Mouse (Mus musculus) stomach, embryonic 16.5 days (tissue): ENCODE measurements at regions not wholly inside any gene's neighbourhood (a gene's known extent, or its start where the extent isn't known, plus 50 kb on each side); places are given as distances from the start of the nearest gene placed in this dataset.

Source experiments
- ATAC-seq: fragments of 200-750 bp; cut with Nextera tagmentation; 2 replicates; pipeline ENCODE4 v1.8.0; 2017; ENCODE audit warnings: moderate number of reproducible peaks, moderate TSS enrichment; ENCODE audit not compliant: insufficient read depth, low FRiP score
- H3K27ac ChIP-seq: fragments of 300-500 bp; sonication (generic); 2 replicates; pipeline ENCODE4 v1.5.1; 2014; ENCODE audit warnings: low read length
- H3K27me3 ChIP-seq: fragments of 300-500 bp; sonication (generic); 2 replicates; pipeline ENCODE4 v1.6.1; 2014; ENCODE audit warnings: low read length, control low read depth, mixed read lengths; ENCODE audit not compliant: control insufficient read depth, insufficient read depth
- H3K36me3 ChIP-seq: fragments of 300-500 bp; sonication (generic); 2 replicates; pipeline ENCODE4 v1.6.1; 2014; ENCODE audit warnings: low read length; ENCODE audit not compliant: control insufficient read depth, insufficient read depth
- H3K4me1 ChIP-seq: fragments of 300-500 bp; sonication (generic); 2 replicates; pipeline ENCODE4 v1.6.1; 2014; ENCODE audit warnings: low read length, control low read depth, mixed read lengths; ENCODE audit not compliant: control insufficient read depth, insufficient read depth
- H3K4me2 ChIP-seq: fragments of 300-500 bp; sonication (generic); 2 replicates; pipeline ENCODE4 v1.6.1; 2014; ENCODE audit warnings: low read depth, low read length, mixed read lengths
- H3K4me3 ChIP-seq: fragments of 300-500 bp; sonication (generic); replicated peaks from 2 replicates; pipeline ENCODE4 v1.5.1; 2014; ENCODE audit warnings: mild to moderate bottlenecking, low read length
- H3K9ac ChIP-seq: fragments of 300-500 bp; sonication (generic); 2 replicates; pipeline ENCODE4 v1.6.1; 2014; ENCODE audit warnings: low read length
- H3K9me3 ChIP-seq: fragments of 300-500 bp; sonication (generic); replicated peaks from 2 replicates; pipeline ENCODE4 v1.6.1; 2016; ENCODE audit warnings: low read length, control low read depth; ENCODE audit not compliant: control insufficient read depth
- WGBS: fragments of 180-500 bp; shearing (Covaris S2); extraction: QIAGEN DNeasy Blood & Tissue Kit; methylation state at CpG from one replicate; pipeline ENCODE4 v1.1.7; 2014; 5-methylcytosine and 5-hydroxymethylcytosine counted together

- Histone ChIP-seq H3K4me3 (no peak overlapping the region), H3K9me3 (no peaks in the 10 kb centered on the region), H3K27ac (no peak overlapping the region), H3K4me2 (no peak overlapping the region), H3K4me1 (no peaks in the 10 kb centered on the region), H3K36me3 (no peaks in the 10 kb centered on the region), H3K9ac (no peak overlapping the region), H3K27me3 (no peaks in the 10 kb centered on the region)
- ATAC-seq: no peak
- WGBS: 83% methylated on average over 9 of the region's 9 CpGs
Observed at GRCm38 (mm10) chr1:151125028-151125659, 57.2 kb upstream of the Gm47985 start.

GRCm38 (mm10) chr1:151125764-151126485 is 56.4 kb upstream of the Gm47985 start:
- no peaks in the 10 kb centered on the region for H3K27me3 ChIP-seq
- H3K36me3 ChIP-seq: no peaks in the 10 kb centered on the region
- H3K9me3 ChIP-seq: no peaks in the 10 kb centered on the region
- H3K4me1 ChIP-seq: no peaks in the 10 kb centered on the region
- no peak overlapping the region for H3K27ac ChIP-seq
- no peak overlapping the region for H3K9ac ChIP-seq
- ATAC-seq: no peak
- H3K4me3 ChIP-seq: no peak overlapping the region
- WGBS: 64% methylated on average over 3 of the region's 3 CpGs
- no peak overlapping the region for H3K4me2 ChIP-seq

GRCm38 (mm10) chr1:151126756-151127155 is 55.6 kb upstream of the Gm47985 start:
- H3K9ac ChIP-seq: no peak overlapping the region
- no peak overlapping the region for H3K27ac ChIP-seq
- H3K4me2 ChIP-seq: no peak overlapping the region
- ATAC-seq: no peak
- no peaks in the 10 kb centered on the region for H3K27me3 ChIP-seq
- H3K4me1 ChIP-seq: no peaks in the 10 kb centered on the region
- 57% methylated on average over 1 of the region's 1 CpGs for WGBS
- no peaks in the 10 kb centered on the region for H3K9me3 ChIP-seq
- no peaks in the 10 kb centered on the region for H3K36me3 ChIP-seq
- no peak overlapping the region for H3K4me3 ChIP-seq

- H3K27me3 ChIP-seq: no peaks in the 10 kb centered on the region
- H3K27ac ChIP-seq: no peak overlapping the region
- H3K36me3 ChIP-seq: no peaks in the 10 kb centered on the region
- ATAC-seq: no peak
- H3K4me3 ChIP-seq: no peak overlapping the region
- no peaks in the 10 kb centered on the region for H3K4me1 ChIP-seq
- H3K9ac ChIP-seq: no peak overlapping the region
- H3K9me3 ChIP-seq: no peaks in the 10 kb centered on the region
- H3K4me2 ChIP-seq: no peak overlapping the region
- 56% methylated on average over 5 of the region's 5 CpGs for WGBS
Observed at GRCm38 (mm10) chr1:151128005-151128404, 54.3 kb upstream of the Gm47985 start.

- H3K27ac ChIP-seq: no peak overlapping the region
- no peaks in the 10 kb centered on the region for H3K4me1 ChIP-seq
- no peaks in the 10 kb centered on the region for H3K27me3 ChIP-seq
- H3K9me3 ChIP-seq: no peaks in the 10 kb centered on the region
- no peak overlapping the region for H3K9ac ChIP-seq
- H3K4me2 ChIP-seq: no peak overlapping the region
- H3K36me3 ChIP-seq: no peaks in the 10 kb centered on the region
- ATAC-seq: no peak
- no peak overlapping the region for H3K4me3 ChIP-seq
Observed at GRCm38 (mm10) chr1:151128955-151129354, 53.4 kb upstream of the Gm47985 start.

GRCm38 (mm10) chr1:151130036-151130435 is 52.3 kb upstream of the Gm47985 start:
- H3K9me3 ChIP-seq: no peaks in the 10 kb centered on the region
- no peak overlapping the region for H3K4me3 ChIP-seq
- no peaks in the 10 kb centered on the region for H3K27me3 ChIP-seq
- H3K27ac ChIP-seq: no peak overlapping the region
- no peak for ATAC-seq
- no peaks in the 10 kb centered on the region for H3K36me3 ChIP-seq
- no peaks in the 10 kb centered on the region for H3K4me1 ChIP-seq
- 44% methylated on average over 6 of the region's 6 CpGs for WGBS
- H3K9ac ChIP-seq: no peak overlapping the region
- H3K4me2 ChIP-seq: no peak overlapping the region

- H3K9ac ChIP-seq: no peak overlapping the region
- H3K27ac ChIP-seq: no peak overlapping the region
- no peaks in the 10 kb centered on the region for H3K36me3 ChIP-seq
- H3K27me3 ChIP-seq: no peaks in the 10 kb centered on the region
- H3K4me1 ChIP-seq: no peaks in the 10 kb centered on the region
- H3K4me2 ChIP-seq: no peak overlapping the region
- H3K9me3 ChIP-seq: no peaks in the 10 kb centered on the region
- no peak for ATAC-seq
- 65% methylated on average over 5 of the region's 5 CpGs for WGBS
- no peak overlapping the region for H3K4me3 ChIP-seq
Observed at GRCm38 (mm10) chr1:151130845-151131626, 51.3 kb upstream of the Gm47985 start.

GRCm38 (mm10) chr1:151131627-151132284 is 50.6 kb upstream of the Gm47985 start:
- Histone ChIP-seq H3K36me3 (no peaks in the 10 kb centered on the region), H3K9ac (no peak overlapping the region), H3K27ac (no peak overlapping the region), H3K27me3 (no peaks in the 10 kb centered on the region), H3K4me1 (no peaks in the 10 kb centered on the region), H3K4me3 (no peak overlapping the region), H3K9me3 (no peaks in the 10 kb centered on the region), H3K4me2 (no peak overlapping the region)
- 59% methylated on average over 4 of the region's 4 CpGs for WGBS
- no peak for ATAC-seq
